Mouse (Mus musculus) testis, adult 2 months (tissue): ENCODE measurements around the gene Rgs10.

Source experiments
- CTCF ChIP-seq: fragments of 200-500 bp; IDR thresholded peaks from 2 replicates; pipeline ENCODE4 v1.5.1; 2012; ENCODE audit warnings: low read depth, mild to moderate bottlenecking, inconsistent platforms, low read length, moderate library complexity; ENCODE audit not compliant: control insufficient read depth, insufficient read depth, insufficient replicate concordance
- POLR2A ChIP-seq: fragments of 200-500 bp; IDR thresholded peaks from 2 replicates; pipeline ENCODE4 v1.6.1; 2012; ENCODE audit warnings: low read depth, mild to moderate bottlenecking, inconsistent platforms, low read length, moderate library complexity; ENCODE audit not compliant: control insufficient read depth

- TF ChIP-seq CTCF (no peak), POLR2A (no peak)
These were observed 51.9 kb downstream of the Rgs10 start for GRCm38 (mm10) chr7:128366654-128367053.
